Mouse (Mus musculus): ENCODE results near the gene Plcb1.

- TF ChIP-seq CTCF (IDR thresholded peaks at IDR 0.05; ENCODE audit: extremely low read depth, insufficient read length, insufficient replicate concordance, low read depth, low read length): no peak
- no peak for TF ChIP-seq POLR2A (IDR thresholded peaks at IDR 0.05; ENCODE audit: low read depth, low read length)
Observed at GRCm38 (mm10) chr2:134946331-134946730, 160.5 kb downstream of the Plcb1 start.
